Mouse (Mus musculus): ENCODE results near the gene Enpp1.

- TF ChIP-seq POLR2A (IDR thresholded peaks at IDR 0.05; ENCODE audit: borderline replicate concordance, extremely low read depth, low read depth, low read length) (no peak), CTCF (IDR thresholded peaks at IDR 0.05; ENCODE audit: insufficient read depth, low read length) (no peak)
Observed at GRCm38 (mm10) chr10:24645169-24645568, 66.8 kb downstream of the Enpp1 start.
